Mouse (Mus musculus) mesoderm, embryonic 11.5 days (tissue): ENCODE data around the gene Vps72.
"Not testable (repeated sequence)": the region's sequence is repeated elsewhere in the genome, so short reads cannot be mapped to it uniquely, and the experiment has no call there.

Experiments
- DNase-seq: peaks from one replicate; pipeline ENCODE4 v3.0.0-alpha.2; 2012; ENCODE audit warnings: low read depth, low spot score

The Vps72 gene

GRCm38 (mm10) chr3:95133680-95134101 lies 22.9 kb downstream of the Vps72 start, which contains the start of the genes Scnm1 and Lysmd1:
Gene Scnm1 (minus strand): TSS chr3:95134011.
Gene Lysmd1 (plus strand): TSS chr3:95134088.
- DNase-seq, result peak; percentile 92

DNA sequence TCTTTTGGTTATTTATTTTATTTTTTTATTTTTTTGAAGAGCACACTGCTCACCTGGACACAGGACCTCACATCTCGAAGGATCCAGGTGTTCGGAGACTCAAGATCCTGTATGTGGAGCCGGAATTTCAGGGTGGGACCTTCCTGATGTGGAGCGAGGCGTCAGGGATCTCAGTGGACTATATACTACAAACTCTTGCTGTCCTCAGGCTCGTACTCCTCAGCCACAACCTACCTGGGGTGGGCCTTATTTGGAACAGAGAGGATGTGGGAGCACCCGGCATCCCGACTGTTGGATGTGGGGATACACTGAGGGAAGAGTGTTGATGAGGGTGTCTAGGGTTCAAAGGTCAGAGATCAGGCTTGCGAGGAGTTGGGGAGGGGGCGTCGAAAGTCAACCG lies 23.3 kb downstream of the Vps72 start:
- not testable (repeated sequence) for DNase-seq

- no peak for DNase-seq
Measured at GRCm38 (mm10) chr3:95135023-95135422, 24.2 kb downstream of the Vps72 start.

GRCm38 (mm10) chr3:95135433-95136052 lies 24.7 kb downstream of the Vps72 start:
- DNase-seq, result no peak

GRCm38 (mm10) chr3:95136336-95136735 lies 25.5 kb downstream of the Vps72 start:
- no peak for DNase-seq

DNA sequence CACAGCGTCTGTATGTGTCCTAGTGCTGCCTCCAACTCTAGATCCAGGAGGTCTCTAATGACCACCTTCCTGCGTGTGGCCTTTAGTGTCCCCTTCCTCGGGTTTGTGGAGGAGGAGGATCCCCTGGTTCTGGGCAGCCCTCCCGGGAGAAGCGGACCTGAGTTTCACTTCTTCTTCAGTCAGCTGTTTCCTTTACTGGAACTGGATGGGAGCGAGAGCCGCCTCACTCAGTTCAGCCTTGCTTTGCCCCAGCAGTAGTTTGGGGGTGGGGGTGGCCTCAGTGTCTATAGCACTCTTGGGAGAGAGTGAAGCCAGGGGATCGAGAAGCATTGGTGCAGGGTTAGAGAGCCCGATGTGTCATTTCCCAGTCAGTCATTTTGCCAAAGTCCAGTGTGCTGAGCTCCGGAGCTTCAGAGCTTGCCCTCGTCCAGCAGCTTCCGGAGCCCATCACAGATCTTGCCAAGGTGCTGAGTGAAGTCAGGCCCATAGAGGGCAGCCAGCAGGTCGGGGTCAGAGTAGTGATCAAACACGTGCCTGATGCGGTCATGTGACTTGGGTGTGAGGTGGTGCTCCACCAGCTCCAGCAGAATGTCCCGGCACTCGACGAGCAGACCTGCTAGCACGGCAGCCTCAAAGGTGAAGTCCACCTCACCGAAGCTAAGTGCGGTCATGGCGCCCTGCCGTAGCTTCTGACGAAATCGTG lies 28.9 kb downstream of the Vps72 start:
- no peak for DNase-seq

DNA sequence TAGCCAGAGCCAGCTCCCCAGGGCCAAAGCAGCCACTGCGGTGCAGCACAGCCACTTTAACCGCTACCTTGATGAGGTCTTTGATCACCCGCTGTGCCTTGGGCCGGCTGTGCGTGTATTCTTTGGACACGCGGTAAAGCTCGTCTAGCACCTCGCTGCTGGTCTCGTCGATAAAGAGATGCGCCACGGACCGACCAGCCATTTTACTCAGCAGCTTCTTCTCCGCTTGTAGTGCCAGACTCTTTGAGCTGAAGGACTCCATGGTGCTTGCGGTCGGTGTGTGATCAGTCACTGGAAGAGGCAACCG lies 29.4 kb downstream of the Vps72 start:
- no peak for DNase-seq

DNA sequence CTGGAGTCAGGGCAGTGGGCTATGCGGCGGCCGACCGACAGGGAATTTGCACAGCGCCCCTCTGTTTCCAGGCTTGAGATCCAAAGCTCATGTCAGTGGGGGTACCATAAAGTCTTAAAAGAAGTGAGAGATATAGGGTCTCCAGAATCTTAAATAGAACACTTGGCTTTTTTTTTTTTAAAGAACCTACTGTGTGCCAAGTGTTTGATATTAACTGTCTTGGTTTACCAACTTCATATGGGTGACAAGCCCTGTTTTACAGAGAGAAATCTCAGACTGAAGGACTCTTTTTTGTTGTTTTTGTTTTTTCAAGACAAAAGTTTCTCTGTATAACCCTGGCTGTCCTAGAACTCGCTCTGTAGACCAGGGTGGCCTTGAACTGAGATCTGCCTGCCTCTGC lies 30.0 kb downstream of the Vps72 start:
- no peak for DNase-seq

DNA sequence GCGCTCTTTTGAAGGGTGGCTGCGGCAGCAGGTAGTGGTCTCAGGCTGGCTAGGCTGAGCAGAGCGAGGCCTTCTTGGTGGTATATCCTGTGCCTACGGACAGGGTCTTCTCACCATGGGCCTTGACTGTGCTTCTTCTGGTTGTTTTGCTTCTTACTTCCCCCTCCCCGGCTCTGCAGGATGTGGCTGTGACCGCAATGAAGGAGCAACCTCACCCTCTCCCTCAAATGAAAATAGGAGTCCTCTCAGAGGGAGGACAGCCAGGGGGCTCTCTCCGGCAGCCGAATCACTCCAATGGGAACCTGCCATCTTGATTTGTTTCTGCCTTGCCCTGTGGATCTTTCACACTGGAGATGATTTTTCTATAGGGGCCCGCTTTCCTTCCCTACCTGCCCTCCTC lies 30.7 kb downstream of the Vps72 start:
- no peak for DNase-seq

DNA sequence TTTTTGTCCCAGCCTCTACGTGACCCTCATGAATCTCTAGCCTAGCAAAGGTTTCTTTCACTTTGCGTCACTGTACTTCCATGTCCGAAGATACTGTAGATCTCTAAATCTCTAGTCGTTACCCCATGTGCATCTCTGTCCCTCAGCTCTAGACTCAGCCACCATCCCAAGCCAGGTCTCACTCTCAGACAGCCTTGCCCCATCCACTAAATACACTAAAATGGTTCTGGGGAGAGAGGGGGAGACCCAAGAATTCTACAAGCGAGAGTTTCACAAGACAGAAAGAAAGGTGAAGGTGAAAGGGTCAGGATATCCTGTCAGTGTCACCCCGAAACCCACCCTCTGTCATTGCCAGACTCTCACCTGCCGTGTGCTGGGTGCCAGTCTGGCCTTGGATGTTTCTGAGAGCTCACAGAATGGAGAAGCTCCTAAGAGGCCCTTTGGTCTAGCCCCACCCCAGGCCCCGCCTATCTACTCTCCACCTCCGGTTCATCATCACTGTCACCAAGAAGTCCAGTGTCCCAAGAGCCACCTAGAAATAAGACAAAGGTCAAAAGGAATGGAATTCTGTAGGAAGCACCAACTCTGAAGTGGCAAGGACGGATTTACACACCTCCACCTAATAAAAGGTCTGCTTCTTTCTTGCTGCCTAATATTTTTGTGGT lies 31.3 kb downstream of the Vps72 start, which contains the start of gene Tnfaip8l2:
Tnfaip8l2 (minus strand) TSS at position 409 of the 665 bp plus-strand sequence.
- no peak for DNase-seq

- peak; percentile 77 for DNase-seq
Measured at GRCm38 (mm10) chr3:95142617-95143011, 31.8 kb downstream of the Vps72 start.

DNA sequence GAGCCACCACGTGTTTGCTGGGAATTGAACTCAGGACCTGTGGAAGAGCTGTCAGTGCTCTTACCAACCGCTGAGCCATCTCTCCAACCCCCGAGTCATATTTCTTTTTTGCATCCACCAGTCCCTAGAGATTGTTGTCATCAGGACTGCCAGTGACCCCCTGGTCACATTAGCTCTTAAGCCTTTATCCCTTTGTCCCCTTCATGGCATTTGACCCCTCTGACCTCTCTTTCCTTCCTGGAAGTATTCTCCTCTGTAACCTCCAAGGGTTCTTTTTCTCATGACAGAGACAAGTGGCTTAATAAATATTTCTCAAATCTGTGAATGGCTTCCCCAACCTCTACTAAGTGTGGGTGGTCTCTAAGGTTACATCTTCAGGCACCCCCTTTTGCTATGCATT lies 37.1 kb downstream of the Vps72 start:
- peak; percentile 57 for DNase-seq

DNA sequence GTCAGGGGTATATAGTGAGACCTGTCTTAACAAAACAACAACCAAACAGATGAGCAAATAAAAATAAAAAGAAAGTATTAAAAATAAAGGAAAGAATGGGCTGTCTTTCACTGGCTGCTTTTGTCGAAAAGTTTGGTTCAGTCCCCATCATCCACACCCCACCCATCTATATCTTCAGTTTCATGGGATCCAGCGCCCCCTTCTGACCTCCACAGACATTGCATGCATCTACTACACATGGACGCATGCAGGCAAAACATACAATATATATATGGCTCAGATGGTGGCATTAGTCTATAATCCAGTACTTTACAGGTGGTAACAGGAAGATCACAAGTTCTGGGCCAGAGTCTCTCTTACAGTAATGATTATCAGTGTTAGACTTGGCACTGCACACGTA lies 43.1 kb downstream of the Vps72 start:
- no peak for DNase-seq

GRCm38 (mm10) chr3:95159511-95159986 lies 48.7 kb downstream of the Vps72 start:
- DNase-seq, result no peak

GRCm38 (mm10) chr3:95159987-95160963 lies 49.5 kb downstream of the Vps72 start, which contains the start of gene Sema6c:
Gene Sema6c (plus strand): TSS chr3:95160457.
- peak; percentile 90 for DNase-seq

GRCm38 (mm10) chr3:95161041-95161551 lies 50.3 kb downstream of the Vps72 start:
- peak; percentile 31 for DNase-seq

GRCm38 (mm10) chr3:95161618-95162344 lies 51.0 kb downstream of the Vps72 start:
- no peak for DNase-seq

DNA sequence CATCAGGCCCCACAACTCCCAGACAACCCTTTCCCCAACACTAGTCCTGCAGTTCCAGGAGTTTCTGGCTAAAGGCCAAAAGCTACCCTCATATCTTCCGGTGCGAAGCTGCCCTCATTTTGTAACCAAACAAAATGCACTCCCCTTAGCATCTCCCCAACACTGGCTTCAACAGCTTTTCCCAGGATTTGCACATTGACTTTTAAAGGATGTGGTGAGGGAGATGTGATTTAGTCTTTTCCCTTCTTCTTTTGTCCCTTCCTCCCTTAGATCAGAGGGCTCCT lies 51.5 kb downstream of the Vps72 start:
- DNase-seq, result no peak

- no peak for DNase-seq
Measured at GRCm38 (mm10) chr3:95163419-95164255, 52.8 kb downstream of the Vps72 start.

DNA sequence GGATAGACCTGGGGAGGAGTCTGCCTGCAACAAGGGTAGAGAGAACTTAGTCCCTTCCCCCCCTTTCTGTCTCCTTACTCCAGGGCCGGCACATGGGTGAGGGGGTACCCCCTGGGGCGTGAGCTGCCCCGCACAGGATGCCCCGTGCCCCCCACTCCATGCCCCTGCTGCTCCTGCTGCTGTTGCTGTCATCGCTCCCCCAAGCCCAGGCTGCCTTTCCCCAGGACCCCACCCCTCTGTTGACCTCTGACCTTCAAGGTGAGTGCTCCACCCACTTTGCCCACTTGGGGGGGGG lies 53.4 kb downstream of the Vps72 start:
- no peak for DNase-seq
